Mouse (Mus musculus) E14TG2a.4 (cell line): Measurements from ENCODE around the gene Slc41a2.

ENCODE experiments used
- H3K27me3 ChIP-seq: 2 replicates; pipeline ENCODE4 v1.6.1; 2014; ENCODE audit warnings: low read length, control low read depth; ENCODE audit not compliant: insufficient read depth
- H3K36me3 ChIP-seq: 2 replicates; pipeline ENCODE4 v1.6.1; 2014; ENCODE audit warnings: low read length, control low read depth; ENCODE audit not compliant: insufficient read depth
- H3K4me1 ChIP-seq: replicated peaks from 2 replicates; pipeline ENCODE4 v1.6.1; 2014; ENCODE audit warnings: low read depth, low read length, control low read depth
- H3K4me3 ChIP-seq: replicated peaks from 2 replicates; pipeline ENCODE4 v1.5.1; 2014; ENCODE audit warnings: mild to moderate bottlenecking, low read length
- H3K9me3 ChIP-seq: 2 replicates; pipeline ENCODE4 v1.6.1; 2014; ENCODE audit warnings: low read length, control low read depth
- CTCF ChIP-seq: conservative IDR thresholded peaks from 2 replicates; pipeline ENCODE4 v1.5.1; 2014; ENCODE audit warnings: low read length
- NANOG ChIP-seq: IDR thresholded peaks from 2 replicates; pipeline ENCODE4 v1.6.1; 2014; ENCODE audit warnings: borderline replicate concordance, low read length, mixed read lengths
- POU5F1 ChIP-seq: IDR thresholded peaks from 2 replicates; pipeline ENCODE4 v1.6.1; 2014; ENCODE audit warnings: low read length, borderline replicate concordance

Gene Slc41a2

GRCm38 (mm10) chr10:83186984-83187383, 150.7 kb downstream of the Slc41a2 start:
- Histone ChIP-seq H3K9me3 (peaks cover 16% of the 10 kb centered on the region), H3K27me3 (no peaks in the 10 kb centered on the region; the same call in 1 of the 2 replicates), H3K4me3 (no peak overlapping the region), H3K36me3 (no peaks in the 10 kb centered on the region), H3K4me1 (peaks cover 2% of the 10 kb centered on the region; the same call in 1 of the 2 replicates)
- no peak for TF ChIP-seq POU5F1
- TF ChIP-seq CTCF = no peak
- no peak for TF ChIP-seq NANOG

GRCm38 (mm10) chr10:83186167-83186566, 151.5 kb downstream of the Slc41a2 start:
- H3K9me3 ChIP-seq = peaks cover 13% of the 10 kb centered on the region
- TF ChIP-seq CTCF (no peak), NANOG (no peak), POU5F1 (no peak)
- no peaks in the 10 kb centered on the region for H3K36me3 ChIP-seq
- no peaks in the 10 kb centered on the region for H3K4me1 ChIP-seq
- no peak overlapping the region for H3K4me3 ChIP-seq
- H3K27me3 ChIP-seq = peaks cover 2% of the 10 kb centered on the region; the same call in 1 of the 2 replicates

GRCm38 (mm10) chr10:83185121-83185520, 152.6 kb downstream of the Slc41a2 start:
- H3K36me3 ChIP-seq = no peaks in the 10 kb centered on the region
- no peak overlapping the region for H3K4me3 ChIP-seq
- peaks cover 2% of the 10 kb centered on the region; the same call in 1 of the 2 replicates for H3K27me3 ChIP-seq
- H3K4me1 ChIP-seq = no peaks in the 10 kb centered on the region
- TF ChIP-seq NANOG (no peak), POU5F1 (no peak), CTCF (no peak)
- H3K9me3 ChIP-seq = peaks cover 2% of the 10 kb centered on the region

- TF ChIP-seq NANOG (no peak), CTCF (no peak), POU5F1 (no peak)
- H3K9me3 ChIP-seq = peaks cover 3% of the 10 kb centered on the region
- no peaks in the 10 kb centered on the region for H3K4me1 ChIP-seq
- H3K36me3 ChIP-seq = no peaks in the 10 kb centered on the region
- peaks cover 2% of the 10 kb centered on the region; the same call in 1 of the 2 replicates for H3K27me3 ChIP-seq
- no peak overlapping the region for H3K4me3 ChIP-seq
These were observed 153.1 kb downstream of the Slc41a2 start for GRCm38 (mm10) chr10:83184480-83185069.

- H3K27me3 ChIP-seq = peaks cover 2% of the 10 kb centered on the region; the same call in 1 of the 2 replicates
- H3K4me3 ChIP-seq = no peak overlapping the region
- no peak for TF ChIP-seq CTCF
- TF ChIP-seq NANOG = no peak
- no peak for TF ChIP-seq POU5F1
- no peaks in the 10 kb centered on the region for H3K4me1 ChIP-seq
- no peaks in the 10 kb centered on the region for H3K36me3 ChIP-seq
- peaks cover 10% of the 10 kb centered on the region for H3K9me3 ChIP-seq
These were observed 153.8 kb downstream of the Slc41a2 start for GRCm38 (mm10) chr10:83183634-83184479.

- Histone ChIP-seq H3K36me3 (no peaks in the 10 kb centered on the region), H3K4me1 (no peaks in the 10 kb centered on the region), H3K4me3 (no peak overlapping the region), H3K27me3 (peaks cover 2% of the 10 kb centered on the region; the same call in 1 of the 2 replicates), H3K9me3 (peaks cover 12% of the 10 kb centered on the region)
- no peak for TF ChIP-seq POU5F1
- no peak for TF ChIP-seq NANOG
- peak; percentile 82 for TF ChIP-seq CTCF
These were observed 155.1 kb downstream of the Slc41a2 start for GRCm38 (mm10) chr10:83182573-83182960.

GRCm38 (mm10) chr10:83181831-83182572, 155.7 kb downstream of the Slc41a2 start:
- Histone ChIP-seq H3K4me1 (no peaks in the 10 kb centered on the region), H3K36me3 (no peaks in the 10 kb centered on the region), H3K9me3 (peaks cover 12% of the 10 kb centered on the region), H3K27me3 (peaks cover 2% of the 10 kb centered on the region; the same call in 1 of the 2 replicates), H3K4me3 (no peak overlapping the region)
- TF ChIP-seq CTCF (no peak), NANOG (no peak), POU5F1 (no peak)
